Comparison of ENCODE assay signal across 22 mouse cellular contexts in genomic region chr4:48543071-48543865, GRCm38 (mm10). TPM values are rescaled to one million over a fixed set of nuclear protein-coding genes. Genes with fewer than 3 reads are reported as not detected.
DNase-seq lines count a peak whose midpoint lies in the region; ATAC-seq and TF ChIP-seq lines count a peak whose summit lies in the region.
"Had no signal": no experiment of that assay in that cellular context is flagged by ENCODE, and none has a peak within 500 bp of the region (broad histone marks: within the 10 kb centered on the region; RNA-seq: fewer than 3 reads in every experiment).

No protein-coding gene starts in this region.

- H3K27ac ChIP-seq in heart, embryonic 13.5 days (replicated peaks) = no peak overlapping the region
- no peak overlapping the region for H3K27ac ChIP-seq in midbrain, embryonic 10.5 days (replicated peaks)
- H3K27ac ChIP-seq in midbrain, embryonic 16.5 days (ENCODE audit: low read length) = no peak overlapping the region
- no peak overlapping the region for H3K27ac ChIP-seq in midbrain, embryonic 11.5 days (ENCODE audit: low read depth, low read length)
- H3K27ac ChIP-seq in stomach, postnatal 0 days (replicated peaks) = no peak overlapping the region
- H3K27ac ChIP-seq: gastrocnemius, adult 2 months; intestine, embryonic 15.5 days; left cerebral cortex, adult 2 months; limb, embryonic 10.5 days; neural tube, embryonic 15.5 days had no signal

- H3K27me3 ChIP-seq in heart, embryonic 13.5 days (replicated peaks) = no peaks in the 10 kb centered on the region
- no peaks in the 10 kb centered on the region for H3K27me3 ChIP-seq in midbrain, embryonic 10.5 days (ENCODE audit: low read depth, poor library complexity, severe bottlenecking)
- no peaks in the 10 kb centered on the region for H3K27me3 ChIP-seq in midbrain, embryonic 16.5 days (ENCODE audit: control insufficient read depth, insufficient read depth, low read depth, low read length)
- H3K27me3 ChIP-seq in midbrain, embryonic 11.5 days (ENCODE audit: control insufficient read depth, insufficient read depth, low read length) = no peaks in the 10 kb centered on the region
- H3K27me3 ChIP-seq in stomach, postnatal 0 days (ENCODE audit: control insufficient read depth, insufficient read depth, low read length) = no peaks in the 10 kb centered on the region
- H3K27me3 ChIP-seq: intestine, embryonic 15.5 days; neural tube, embryonic 15.5 days had no signal

- no peaks in the 10 kb centered on the region for H3K36me3 ChIP-seq in heart, embryonic 13.5 days
- peaks cover 6% of the 10 kb centered on the region; the same call in 1 of the 2 replicates for H3K36me3 ChIP-seq in midbrain, embryonic 10.5 days
- H3K36me3 ChIP-seq in midbrain, embryonic 16.5 days (ENCODE audit: control insufficient read depth, insufficient read depth, low read length) = no peaks in the 10 kb centered on the region
- no peaks in the 10 kb centered on the region for H3K36me3 ChIP-seq in midbrain, embryonic 11.5 days (ENCODE audit: control insufficient read depth, insufficient read depth, low read length)
- no peaks in the 10 kb centered on the region for H3K36me3 ChIP-seq in stomach, postnatal 0 days (ENCODE audit: control insufficient read depth, insufficient read depth, low read length)
- H3K36me3 ChIP-seq: G1E; intestine, embryonic 15.5 days; neural tube, embryonic 15.5 days had no signal

- no peak for TF ChIP-seq EP300 in stomach, postnatal 0 days (optimal IDR thresholded peaks at IDR 0.05)

- 54% methylated on average over 6 of the region's 6 CpGs for WGBS in heart, embryonic 13.5 days
- 72% methylated on average over 6 of the region's 6 CpGs for WGBS in midbrain, embryonic 10.5 days
- WGBS in midbrain, embryonic 16.5 days = 58% methylated on average over 6 of the region's 6 CpGs
- WGBS in midbrain, embryonic 11.5 days = 58% methylated on average over 6 of the region's 6 CpGs
- 51% methylated on average over 6 of the region's 6 CpGs for WGBS in stomach, postnatal 0 days

- DNase-seq in heart, postnatal 36 days = no peak
- DNase-seq in midbrain, embryonic 10.5 days (ENCODE audit: low spot score) = no peak
- peak; percentile 76 for DNase-seq in midbrain, embryonic 11.5 days (ENCODE audit: low spot score, missing footprints)
- DNase-seq in stomach, postnatal 0 days (ENCODE audit: low spot score) = peak; percentile 7
- DNase-seq in urinary bladder, postnatal 14 days (ENCODE audit: low spot score) = no peak
- DNase-seq in retina, embryonic 14.5 days (ENCODE audit: low spot score) = no peak
- DNase-seq: cerebellum, adult 2 months; kidney, postnatal 25 days; liver, postnatal 0 days; right cerebral cortex, postnatal 14 days; thymus, adult 18-20 months; thymus, postnatal 4 days had no signal

- peak overlapping the region; percentile 34; the same call in 1 of the 2 replicates for H3K9ac ChIP-seq in heart, embryonic 13.5 days
- no peak overlapping the region for H3K9ac ChIP-seq in midbrain, embryonic 16.5 days (ENCODE audit: low read depth, low read length)
- no peak overlapping the region for H3K9ac ChIP-seq in midbrain, embryonic 11.5 days (ENCODE audit: low read length)
- no peak overlapping the region for H3K9ac ChIP-seq in stomach, postnatal 0 days (ENCODE audit: low read length)
- H3K9ac ChIP-seq: intestine, embryonic 15.5 days; liver, postnatal 0 days; neural tube, embryonic 15.5 days had no signal

- no peaks in the 10 kb centered on the region for H3K9me3 ChIP-seq in heart, embryonic 13.5 days
- H3K9me3 ChIP-seq in midbrain, embryonic 10.5 days (replicated peaks) = no peaks in the 10 kb centered on the region
- H3K9me3 ChIP-seq in midbrain, embryonic 16.5 days (replicated peaks; ENCODE audit: control insufficient read depth, low read length, poor library complexity, severe bottlenecking) = no peaks in the 10 kb centered on the region
- no peaks in the 10 kb centered on the region for H3K9me3 ChIP-seq in midbrain, embryonic 11.5 days (ENCODE audit: control insufficient read depth, low read length)
- H3K9me3 ChIP-seq in stomach, postnatal 0 days (ENCODE audit: control insufficient read depth, low read length) = no peaks in the 10 kb centered on the region
- H3K9me3 ChIP-seq: intestine, embryonic 15.5 days; limb, embryonic 10.5 days; megakaryocyte, embryonic 14.5 days; neural tube, embryonic 15.5 days had no signal

- H3K4me3 ChIP-seq in heart, embryonic 13.5 days = no peak overlapping the region
- H3K4me3 ChIP-seq in midbrain, embryonic 10.5 days = peak overlapping the region; percentile 92; the same call in 1 of the 2 replicates
- no peak overlapping the region for H3K4me3 ChIP-seq in midbrain, embryonic 16.5 days (ENCODE audit: low read depth, low read length)
- no peak overlapping the region for H3K4me3 ChIP-seq in midbrain, embryonic 11.5 days (ENCODE audit: low read depth, low read length)
- no peak overlapping the region for H3K4me3 ChIP-seq in stomach, postnatal 0 days (ENCODE audit: low read depth, low read length)
- H3K4me3 ChIP-seq: gastrocnemius, adult 2 months; intestine, embryonic 15.5 days; left cerebral cortex, adult 2 months; limb, embryonic 10.5 days; megakaryocyte, embryonic 14.5 days; neural tube, embryonic 15.5 days had no signal

- intact Hi-C loops in heart, postnatal 36 days (cut with DNase I) = loop anchor here (5.0 kb wide), 1 partner anchor 124 kb away; no protein-coding TSS in a partner anchor

- no peak for TF ChIP-seq CTCF in stomach, postnatal 0 days (IDR thresholded peaks at IDR 0.05; ENCODE audit: low read depth)

- peaks cover 70% of the 10 kb centered on the region for H3K4me1 ChIP-seq in heart, embryonic 13.5 days
- peaks cover 78% of the 10 kb centered on the region for H3K4me1 ChIP-seq in midbrain, embryonic 10.5 days
- peaks cover 54% of the 10 kb centered on the region for H3K4me1 ChIP-seq in midbrain, embryonic 16.5 days (ENCODE audit: control insufficient read depth, insufficient read depth, low read length)
- H3K4me1 ChIP-seq in midbrain, embryonic 11.5 days (ENCODE audit: control insufficient read depth, insufficient read depth, low read length) = peaks cover 69% of the 10 kb centered on the region
- H3K4me1 ChIP-seq in stomach, postnatal 0 days (replicated peaks; ENCODE audit: control insufficient read depth, insufficient read depth) = no peaks in the 10 kb centered on the region; the same call in none of the 2 replicates

- ATAC-seq in heart, embryonic 13.5 days (ENCODE audit: extremely low read depth, insufficient number of reproducible peaks, low FRiP score, low TSS enrichment) = no peak
- no peak for ATAC-seq in midbrain, embryonic 16.5 days
- ATAC-seq in midbrain, embryonic 11.5 days (ENCODE audit: low FRiP score) = no peak
- ATAC-seq in stomach, postnatal 0 days (ENCODE audit: low FRiP score, low TSS enrichment) = no peak
- ATAC-seq: intestine, embryonic 15.5 days; liver, postnatal 0 days had no signal

- no peak overlapping the region for H3K4me2 ChIP-seq in heart, embryonic 13.5 days
- H3K4me2 ChIP-seq in midbrain, embryonic 16.5 days (ENCODE audit: low read length) = no peak overlapping the region
- H3K4me2 ChIP-seq in midbrain, embryonic 11.5 days = no peak overlapping the region
- no peak overlapping the region for H3K4me2 ChIP-seq in stomach, postnatal 0 days (replicated peaks; ENCODE audit: low read depth)

RNA-seq across cellular contexts. Expression of gene Msantd3, which starts 3.5 kb away (rescaled TPM):
- 21.6 and 21.7 TPM in 2 replicates for polyA plus RNA-seq in heart, embryonic 13.5 days (2015; fragmentation: Nextera tagmentation; extraction: Ambion mirVana)
- total RNA-seq in heart, postnatal 36 days (2021) = 10 to 100 TPM; 17.1 to 23.6 TPM
- 69.1 and 71.2 TPM in 2 replicates for polyA plus RNA-seq in midbrain, embryonic 10.5 days (2016; fragmentation: Nextera tagmentation; extraction: Ambion mirVana)
- 23.6 and 29.8 TPM in 2 replicates for polyA plus RNA-seq in midbrain, embryonic 16.5 days (2015; fragmentation: Nextera tagmentation; extraction: Ambion mirVana)
- polyA plus RNA-seq in midbrain, embryonic 11.5 days (2014; fragmentation: Nextera tagmentation; extraction: Ambion mirVana) = 77.6 and 81.8 TPM in 2 replicates
- 11.0 and 11.4 TPM in 2 replicates for polyA plus RNA-seq in stomach, postnatal 0 days (2015; fragmentation: Nextera tagmentation; extraction: Ambion mirVana)
- polyA plus RNA-seq: G1E had no signal

RNA-seq across cellular contexts. Expression of gene Tmeff1, which starts 41.7 kb away (rescaled TPM):
- polyA plus RNA-seq in heart, embryonic 13.5 days (2015; fragmentation: Nextera tagmentation; extraction: Ambion mirVana) = 30.2 and 30.7 TPM in 2 replicates
- 10 to 100 TPM; 11.6 to 12.8 TPM for total RNA-seq in heart, postnatal 36 days (2021)
- 90.3 and 136 TPM in 2 replicates for polyA plus RNA-seq in midbrain, embryonic 10.5 days (2016; fragmentation: Nextera tagmentation; extraction: Ambion mirVana)
- 228 and 263 TPM in 2 replicates for polyA plus RNA-seq in midbrain, embryonic 16.5 days (2015; fragmentation: Nextera tagmentation; extraction: Ambion mirVana)
- polyA plus RNA-seq in midbrain, embryonic 11.5 days (2014; fragmentation: Nextera tagmentation; extraction: Ambion mirVana) = 258 TPM in 2 replicates
- 16.7 and 16.8 TPM in 2 replicates for polyA plus RNA-seq in stomach, postnatal 0 days (2015; fragmentation: Nextera tagmentation; extraction: Ambion mirVana)
- total RNA-seq: G1E had no signal
- polyA plus RNA-seq: G1E; liver, adult 2 months had no signal

Comparison
In these comparisons a context has a peak if more than half of its experiments do, and no peak if none do; other contexts are left out.
1. DNase-seq: peak in midbrain, embryonic 11.5 days (single experiment) and stomach, postnatal 0 days (single experiment); none in heart, postnatal 36 days (0 of 2), midbrain, embryonic 10.5 days (single experiment), urinary bladder, postnatal 14 days (single experiment) and retina, embryonic 14.5 days (single experiment).